Comparison of ENCODE assay signal across 24 mouse cellular contexts in the genomic region with DNA sequence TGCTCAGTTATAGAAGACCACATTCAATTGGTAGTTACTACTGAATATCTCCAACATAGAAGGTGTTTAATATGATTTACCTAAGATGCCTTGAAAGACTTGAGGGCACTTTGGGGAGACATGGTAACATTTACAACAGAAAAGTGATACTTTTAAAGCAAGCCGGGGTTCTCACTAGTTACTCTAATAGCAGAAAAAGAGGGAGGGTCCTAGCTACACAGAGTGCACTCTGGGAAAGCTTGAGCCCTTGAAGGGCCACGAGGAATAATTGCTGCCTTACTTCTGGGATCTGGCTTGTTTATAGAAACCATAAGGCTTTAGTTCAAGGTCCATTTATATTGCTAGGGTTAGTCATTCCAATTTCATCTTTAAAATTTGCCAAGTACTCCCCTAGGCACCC. TPM values are rescaled to one million over a fixed set of nuclear protein-coding genes. Genes with fewer than 3 reads are reported as not detected.
A peak's percentile ranks its signal among the peaks of the same experiment; 100 is the strongest.
DNase-seq lines count a peak whose midpoint lies in the region; ATAC-seq and TF ChIP-seq lines count a peak whose summit lies in the region.
"Had no signal": no experiment of that assay in that cellular context is flagged by ENCODE, and none has a peak within 500 bp of the region (broad histone marks: within the 10 kb centered on the region; RNA-seq: fewer than 3 reads in every experiment).

No protein-coding gene starts in this region.

- H3K4me2 ChIP-seq in forebrain, embryonic 13.5 days = no peak overlapping the region
- H3K4me2 ChIP-seq in forebrain, postnatal 0 days (ENCODE audit: low read depth) = no peak overlapping the region
- H3K4me2 ChIP-seq: heart, embryonic 13.5 days; hindbrain, embryonic 14.5 days had no signal

- H3K27me3 ChIP-seq in forebrain, embryonic 13.5 days = no peaks in the 10 kb centered on the region
- H3K27me3 ChIP-seq in forebrain, postnatal 0 days (ENCODE audit: insufficient read depth, low read length) = no peaks in the 10 kb centered on the region
- no peaks in the 10 kb centered on the region for H3K27me3 ChIP-seq in limb, embryonic 10.5 days (ENCODE audit: low read depth, poor library complexity, severe bottlenecking)
- H3K27me3 ChIP-seq: heart, embryonic 13.5 days had no signal

- no peaks in the 10 kb centered on the region for H3K36me3 ChIP-seq in forebrain, embryonic 13.5 days (ENCODE audit: poor library complexity, severe bottlenecking)
- no peaks in the 10 kb centered on the region for H3K36me3 ChIP-seq in forebrain, postnatal 0 days (ENCODE audit: insufficient read depth)
- H3K36me3 ChIP-seq in limb, embryonic 10.5 days = no peaks in the 10 kb centered on the region
- H3K36me3 ChIP-seq: heart, embryonic 13.5 days had no signal

- peaks cover 33% of the 10 kb centered on the region for H3K4me1 ChIP-seq in forebrain, embryonic 13.5 days
- no peaks in the 10 kb centered on the region for H3K4me1 ChIP-seq in forebrain, postnatal 0 days (ENCODE audit: insufficient read depth)
- H3K4me1 ChIP-seq in limb, embryonic 10.5 days = peaks cover 18% of the 10 kb centered on the region

- TF ChIP-seq CTCF in forebrain, postnatal 0 days (IDR thresholded peaks at IDR 0.05; ENCODE audit: low read depth) = no peak
- no peak for TF ChIP-seq CTCF in layer of hippocampus, adult 2 months (conservative IDR thresholded peaks at IDR 0.05)

- no peak overlapping the region for H3K4me3 ChIP-seq in forebrain, embryonic 13.5 days
- H3K4me3 ChIP-seq in forebrain, postnatal 0 days (ENCODE audit: low read depth, low read length) = no peak overlapping the region
- no peak overlapping the region for H3K4me3 ChIP-seq in layer of hippocampus, adult 2 months
- H3K4me3 ChIP-seq in limb, embryonic 10.5 days = no peak overlapping the region
- H3K4me3 ChIP-seq: heart, embryonic 13.5 days had no signal

- WGBS in forebrain, embryonic 13.5 days = 23% methylated on average over 2 of the region's 2 CpGs
- WGBS in forebrain, postnatal 0 days = 17% methylated on average over 2 of the region's 2 CpGs
- 56% methylated on average over 2 of the region's 2 CpGs for WGBS in limb, embryonic 10.5 days

- H3K27ac ChIP-seq in forebrain, embryonic 13.5 days = no peak overlapping the region
- no peak overlapping the region for H3K27ac ChIP-seq in forebrain, postnatal 0 days (ENCODE audit: low read depth, low read length)
- H3K27ac ChIP-seq in layer of hippocampus, adult 2 months = 0 out of 2 replicates have a peak overlapping the region, but pooled peaks have one; percentile 56
- no peak overlapping the region for H3K27ac ChIP-seq in limb, embryonic 10.5 days
- H3K27ac ChIP-seq: heart, embryonic 13.5 days; hindbrain, embryonic 14.5 days; hindbrain, postnatal 0 days had no signal

- ATAC-seq in forebrain, embryonic 13.5 days = 0 out of 2 replicates have a peak, but pooled peaks have one; percentile 29
- ATAC-seq in forebrain, postnatal 0 days = no peak
- ATAC-seq in granulocyte monocyte progenitor cell, adult 5-6 weeks (replicated peaks; ENCODE audit: poor library complexity, severe bottlenecking) = no peak
- ATAC-seq: activated CD4-positive, CD25-positive, alpha-beta regulatory T cell, adult 4 months; CD4-positive, CD25-positive, alpha-beta regulatory T cell, adult 4 months; inflammation-experienced regulatory T-cells, adult 6 months had no signal

- no peaks in the 10 kb centered on the region for H3K9me3 ChIP-seq in forebrain, embryonic 13.5 days (replicated peaks)
- no peaks in the 10 kb centered on the region for H3K9me3 ChIP-seq in forebrain, postnatal 0 days (ENCODE audit: low read length)
- H3K9me3 ChIP-seq in limb, embryonic 10.5 days (replicated peaks) = no peaks in the 10 kb centered on the region
- H3K9me3 ChIP-seq: heart, embryonic 13.5 days had no signal

- DNase-seq in forebrain, postnatal 0 days = no peak
- no peak for DNase-seq in layer of hippocampus, adult 2 months (ENCODE audit: low spot score in 2 of 2)
- DNase-seq in layer of hippocampus, postnatal 25 days (ENCODE audit: extremely low spot score in 1 of 2, low spot score in 1 of 2) = no peak
- peak; percentile 34 for DNase-seq in NIH3T3 (ENCODE audit: low read depth)
- peak; percentile 6 for DNase-seq in limb, embryonic 10.5 days (ENCODE audit: low spot score)
- no peak for DNase-seq in frontal cortex, postnatal 36 days (ENCODE audit: low spot score in 2 of 2)
- DNase-seq: adrenal gland, adult 8-10 months; adrenal gland, postnatal 25 days; cerebellum, adult 18-20 months; cerebellum, adult 9-10 months; cerebellum, postnatal 14 days; gastrocnemius, postnatal 10 days; gastrocnemius, postnatal 36 days; heart, adult 18-20 months; heart, postnatal 14 days; heart, postnatal 4 days had no signal

- H3K9ac ChIP-seq in forebrain, embryonic 13.5 days = no peak overlapping the region
- no peak overlapping the region for H3K9ac ChIP-seq in forebrain, postnatal 0 days
- H3K9ac ChIP-seq: heart, embryonic 13.5 days; hindbrain, embryonic 14.5 days had no signal

RNA-seq across cellular contexts. Expression of gene Phlpp1, which starts 14.5 kb away (rescaled TPM):
- 8.0 and 8.8 TPM in 2 replicates for polyA plus RNA-seq in forebrain, embryonic 13.5 days (2015; fragmentation: Nextera tagmentation; extraction: Ambion mirVana)
- total RNA-seq in forebrain, postnatal 0 days (2014; rRNA removed) = 23.5 and 32.5 TPM in 2 replicates
- polyA plus RNA-seq in forebrain, postnatal 0 days (2015; fragmentation: Nextera tagmentation; extraction: Ambion mirVana) = 3.6 and 5.1 TPM in 2 replicates
- total RNA-seq in layer of hippocampus, adult 2 months (2021) = 10 to 100 TPM; 82.6 to 87.3 TPM
- total RNA-seq in layer of hippocampus, postnatal 25 days (2021) = 10 to 100 TPM; 78.6 to 80.8 TPM
- polyA plus RNA-seq in limb, embryonic 10.5 days (2016; fragmentation: Nextera tagmentation; extraction: Ambion mirVana) = 2.8 and 3.0 TPM in 2 replicates
- total RNA-seq in granulocyte monocyte progenitor cell, adult 5-6 weeks (2014; fragmentation: Nextera tagmentation) = 0.94 and 2.2 TPM in 2 replicates
- 1.7 and 2.1 TPM in 2 replicates for total RNA-seq in granulocyte monocyte progenitor cell, adult 5-6 weeks (2017)

Comparison
In these comparisons a context has a peak if more than half of its experiments do, and no peak if none do; other contexts are left out.
1. DNase-seq: peak in NIH3T3 (single experiment) and limb, embryonic 10.5 days (single experiment); none in forebrain, postnatal 0 days (single experiment), layer of hippocampus, adult 2 months (0 of 2), layer of hippocampus, postnatal 25 days (0 of 2) and frontal cortex, postnatal 36 days (0 of 2).